Mouse (Mus musculus): Measurements from ENCODE around the gene Mterf1b. TPM values are rescaled to one million over a fixed set of nuclear protein-coding genes. Genes with fewer than 3 reads are reported as not detected.

Gene Mterf1b
- polyA plus RNA-seq, 1 experiment from 2014 or later = 2.5 TPM

Other genes starting within 250 kb of the Mterf1b start
- gene Cyp51, start 87.6 kb upstream of the Mterf1b start, polyA plus RNA-seq (2015; fragmentation: Nextera tagmentation; extraction: Ambion mirVana) = 32.8 and 33.1 TPM in 2 replicates

Measured in heart, embryonic 13.5 days (tissue).